Mouse (Mus musculus) cerebellum, adult 2 months (tissue): ENCODE measurements around the gene Dtx3l. TPM values are rescaled to one million over a fixed set of nuclear protein-coding genes. Genes with fewer than 3 reads are reported as not detected.
"Not testable (repeated sequence)": the region's sequence is repeated elsewhere in the genome, so short reads cannot be mapped to it uniquely, and the experiment has no call there.

Experiments
- DNase-seq, 2 experiments: peaks; one replicate each; pipeline ENCODE4 v3.0.0; 2021
- H3K27ac ChIP-seq: fragments of 200-500 bp; 2 replicates; pipeline ENCODE4 v1.5.1; 2012; ENCODE audit warnings: low read length, control low read depth, inconsistent platforms; ENCODE audit not compliant: insufficient read depth
- H3K27me3 ChIP-seq: fragments of 200-500 bp; 2 replicates; pipeline ENCODE4 v1.6.1; 2012; ENCODE audit warnings: inconsistent platforms, mild to moderate bottlenecking, low read length, moderate library complexity; ENCODE audit not compliant: control insufficient read depth, insufficient read depth
- H3K4me1 ChIP-seq: fragments of 200-500 bp; 2 replicates; pipeline ENCODE4 v1.6.1; 2011; ENCODE audit warnings: low read length; ENCODE audit not compliant: control insufficient read depth, insufficient read depth
- H3K4me3 ChIP-seq: fragments of 200-500 bp; replicated peaks from 2 replicates; pipeline ENCODE3; 2011; ENCODE audit warnings: mild to moderate bottlenecking, low read depth, low read length, control low read depth; ENCODE audit not compliant: insufficient read depth
- CTCF ChIP-seq: fragments of 200-500 bp; IDR thresholded peaks from 2 replicates; pipeline ENCODE4 v1.5.1; 2011; ENCODE audit warnings: low read depth, mild to moderate bottlenecking, control low read depth, low read length, moderate library complexity, borderline replicate concordance; ENCODE audit not compliant: insufficient read depth
- POLR2A ChIP-seq: fragments of 200-500 bp; IDR thresholded peaks from 2 replicates; pipeline ENCODE4 v1.6.1; 2011; ENCODE audit warnings: low read length, control low read depth, borderline replicate concordance; ENCODE audit not compliant: insufficient read depth
- WGBS: fragments of 180-500 bp; shearing (Covaris S2); methylation state at CpG from one replicate; pipeline ENCODE4 v1.1.7; 2018; 5-methylcytosine and 5-hydroxymethylcytosine counted together
- polyA plus RNA-seq: library from polyadenylated mRNA; depleted of rRNA; stranded (reverse); fragments of >200 nt; gene quantifications from 2 replicates; pipeline ENCODE4 v1.2.3, GENCODE M21; 2012

Dtx3l gene
- polyA plus RNA-seq, 1 experiment, result 2.5 TPM

DNA sequence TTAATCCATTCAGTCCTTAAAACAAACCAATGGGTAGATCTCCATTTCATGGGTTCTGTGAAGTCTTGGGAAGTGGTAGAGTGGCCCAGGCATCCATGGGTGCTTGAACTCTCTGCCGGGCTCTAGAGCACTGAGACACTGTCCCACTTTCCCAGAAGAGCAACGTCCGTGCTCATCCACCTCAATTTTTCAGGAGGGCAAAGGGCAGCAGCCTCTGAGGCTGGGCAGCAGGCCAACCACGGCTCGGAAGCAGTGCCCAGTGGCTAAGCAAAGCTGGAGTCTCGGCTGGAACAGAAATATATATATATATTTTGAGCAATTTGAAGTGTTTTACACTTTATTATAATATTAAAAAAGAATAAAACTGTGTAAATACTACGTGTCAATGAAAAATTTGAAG, 32.1 kb downstream of the Dtx3l start:
- no peak for DNase-seq
- 46% methylated on average over 7 of the region's 7 CpGs for WGBS
- no peak overlapping the region for H3K4me3 ChIP-seq
- H3K4me1 ChIP-seq, result no peaks in the 10 kb centered on the region
- TF ChIP-seq CTCF (no peak), POLR2A (no peak)
- no peaks in the 10 kb centered on the region for H3K27me3 ChIP-seq
- no peak overlapping the region for H3K27ac ChIP-seq

DNA sequence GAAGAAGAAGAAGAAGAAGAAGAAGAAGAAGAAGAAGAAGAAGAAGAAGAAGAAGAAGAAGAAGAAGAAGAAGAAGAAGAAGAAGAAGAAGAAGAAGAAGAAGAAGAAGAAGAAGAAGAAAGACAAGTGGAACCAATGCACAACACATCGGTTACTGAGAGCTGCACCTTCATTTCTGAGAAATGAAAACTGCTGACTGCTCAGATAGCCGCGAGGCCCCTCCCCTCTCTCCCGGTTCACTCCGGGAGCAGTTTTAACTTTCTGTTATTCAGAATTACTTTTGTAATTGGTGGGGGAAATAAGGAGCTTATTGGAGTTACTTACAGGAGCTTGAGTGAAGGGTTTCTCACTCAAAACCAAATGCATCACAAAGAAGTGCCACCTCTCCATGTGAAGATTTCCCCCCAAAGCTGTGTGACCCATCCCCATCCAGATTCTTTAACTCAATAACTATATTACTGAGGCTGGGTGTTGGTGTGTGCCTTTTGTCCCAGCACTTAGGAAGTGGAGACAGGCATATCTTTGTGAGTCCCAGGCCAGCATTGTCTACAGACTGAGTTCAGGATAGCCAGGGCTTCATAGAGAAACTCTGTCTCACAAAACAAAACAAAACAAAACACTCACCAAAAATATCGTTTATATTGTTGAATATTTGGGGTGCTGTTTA, 33.0 kb downstream of the Dtx3l start:
- TF ChIP-seq POLR2A (no peak), CTCF (no peak)
- no peak for DNase-seq
- WGBS, result 79% methylated on average over 6 of the region's 6 CpGs

DNA sequence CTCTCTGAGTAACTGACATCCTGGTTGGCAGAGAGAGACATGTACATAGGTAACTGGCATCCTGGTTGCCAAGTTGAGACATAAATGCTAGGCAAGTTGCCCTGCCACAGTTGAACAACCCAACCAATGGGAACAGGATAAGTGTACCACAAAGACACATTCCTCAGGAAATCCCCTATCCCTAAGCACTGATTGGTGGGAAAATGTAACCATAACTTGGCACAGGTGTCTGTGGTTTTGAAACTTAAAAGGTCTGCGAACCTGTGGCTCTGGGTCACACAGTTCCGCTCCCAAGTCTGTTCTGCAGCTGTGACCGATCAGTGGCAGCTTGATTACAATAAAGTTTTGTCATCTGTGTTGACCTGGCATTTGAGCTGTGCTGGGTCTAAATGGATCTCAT, 33.6 kb downstream of the Dtx3l start:
- DNase-seq, result no peak
- Histone ChIP-seq H3K4me3 (no peak overlapping the region), H3K4me1 (no peaks in the 10 kb centered on the region), H3K27ac (no peak overlapping the region), H3K27me3 (no peaks in the 10 kb centered on the region)
- TF ChIP-seq POLR2A (no peak), CTCF (no peak)
- WGBS, result 94% methylated on average over 3 of the region's 3 CpGs

More for the DNA sequence above, 33.0 kb downstream of the Dtx3l start:
- Histone ChIP-seq H3K4me1 (no peaks in the 10 kb centered on the region), H3K27me3 (no peaks in the 10 kb centered on the region), H3K4me3 (no peak overlapping the region), H3K27ac (no peak overlapping the region)

DNA sequence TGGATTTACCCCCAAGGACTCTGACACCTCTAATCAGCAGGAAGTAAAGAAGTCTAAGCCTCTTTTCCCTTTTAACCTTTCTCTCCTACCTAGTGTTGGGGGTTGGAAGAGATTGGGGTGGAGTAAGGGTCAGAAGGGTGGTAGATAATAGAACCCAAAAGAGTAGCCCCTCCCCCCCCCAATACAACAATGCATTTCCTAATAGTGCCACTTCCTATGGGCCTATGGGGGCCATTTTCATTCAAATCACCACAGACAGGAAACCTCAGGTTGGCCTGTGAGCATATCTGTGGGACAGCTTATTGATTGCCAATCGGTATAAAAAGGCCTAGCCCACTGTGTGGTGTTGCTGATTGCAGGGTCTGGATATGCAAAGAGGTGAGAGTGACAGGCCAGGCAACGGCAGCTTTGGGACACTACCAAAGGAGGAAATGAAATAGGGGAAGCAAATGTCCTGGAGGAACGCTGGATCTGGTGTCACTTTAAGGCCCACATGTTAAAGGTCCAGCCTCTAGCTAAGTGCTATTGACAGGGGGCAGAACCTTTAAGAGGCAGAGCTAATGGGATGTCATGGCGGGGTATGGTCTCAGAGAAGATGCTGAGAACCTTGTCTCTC, 34.7 kb downstream of the Dtx3l start:
- H3K27me3 ChIP-seq, result no peaks in the 10 kb centered on the region
- 90% methylated on average over 4 of the region's 4 CpGs for WGBS
- no peak overlapping the region for H3K27ac ChIP-seq
- DNase-seq, result no peak
- TF ChIP-seq CTCF (no peak), POLR2A (no peak)
- H3K4me1 ChIP-seq, result no peaks in the 10 kb centered on the region
- H3K4me3 ChIP-seq, result no peak overlapping the region

DNA sequence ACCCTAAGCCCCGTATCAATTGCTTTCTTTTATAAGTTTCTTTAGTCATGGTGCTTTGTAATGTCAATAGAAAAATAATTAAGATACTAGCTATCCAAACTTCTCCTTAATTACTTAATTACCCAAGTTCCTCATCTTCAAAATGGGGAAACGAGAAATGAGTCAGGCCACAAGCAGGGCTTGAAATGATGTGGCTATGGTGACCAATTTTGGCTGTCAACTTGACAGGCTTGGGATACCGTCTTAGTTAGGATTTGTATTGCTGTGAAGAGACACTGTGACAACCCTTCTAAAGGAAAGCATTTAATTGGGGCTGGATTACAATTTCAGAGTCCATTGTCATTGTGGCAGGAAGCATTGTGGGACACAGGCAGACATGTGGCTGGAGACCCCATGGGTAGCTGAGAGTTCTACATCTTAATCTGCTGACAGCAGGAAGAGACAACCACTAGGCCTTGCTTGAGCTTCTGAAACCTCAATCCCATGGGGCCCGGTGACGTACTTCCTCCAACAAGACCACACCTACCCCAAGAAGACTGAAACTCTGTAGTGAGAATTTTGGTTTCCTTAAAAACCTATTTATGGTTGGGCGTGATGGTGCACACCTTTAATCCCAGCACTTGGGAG, 35.8 kb downstream of the Dtx3l start:
- TF ChIP-seq POLR2A, result no peak
- TF ChIP-seq CTCF, result no peak
- H3K27me3 ChIP-seq, result no peaks in the 10 kb centered on the region
- no peaks in the 10 kb centered on the region for H3K4me1 ChIP-seq
- 60% methylated on average over 6 of the region's 6 CpGs for WGBS
- H3K4me3 ChIP-seq, result no peak overlapping the region
- DNase-seq, result no peak
- no peak overlapping the region for H3K27ac ChIP-seq

DNA sequence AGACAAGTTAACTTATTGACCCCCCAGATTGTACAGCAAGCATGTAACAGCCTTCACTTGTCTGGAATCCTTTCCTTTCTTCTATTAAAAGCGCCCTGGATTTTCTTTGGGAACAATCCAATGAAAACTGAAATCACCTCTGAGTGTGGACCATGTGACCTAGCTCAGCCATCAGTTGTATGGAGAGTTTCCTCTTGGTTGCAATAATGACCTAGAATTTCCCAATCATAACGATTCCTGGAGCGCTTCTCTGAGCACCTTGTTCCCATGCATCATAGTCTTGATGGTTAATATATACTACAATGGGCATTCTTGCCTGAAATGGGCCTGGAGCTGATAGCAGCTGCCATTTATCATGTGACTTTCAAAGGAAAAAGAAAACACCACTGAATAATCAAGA, 38.4 kb downstream of the Dtx3l start:
- no peak for DNase-seq
- no peak overlapping the region for H3K27ac ChIP-seq

DNA sequence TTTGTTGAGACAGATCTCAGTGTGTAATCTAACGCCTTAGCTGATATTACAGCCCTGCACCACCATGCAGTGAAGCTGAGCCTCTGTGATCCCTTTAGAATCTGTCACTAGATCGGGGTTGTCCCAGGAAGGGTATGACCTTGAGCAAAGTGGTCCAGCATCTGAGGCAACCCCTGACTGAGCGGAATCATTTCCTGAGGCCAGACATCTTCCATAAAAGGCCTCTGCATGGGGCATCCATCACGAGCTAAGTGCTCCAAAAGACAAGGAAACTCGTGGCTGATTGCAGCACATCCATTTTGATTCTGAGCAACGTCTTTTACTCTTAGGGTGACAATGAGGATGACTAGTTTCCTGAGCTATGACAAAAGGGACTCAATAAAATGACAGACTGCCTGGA, 44.0 kb downstream of the Dtx3l start:
- DNase-seq, result no peak
- no peak overlapping the region for H3K27ac ChIP-seq
- no peaks in the 10 kb centered on the region for H3K27me3 ChIP-seq
- WGBS, result 49% methylated on average over 6 of the region's 6 CpGs
- H3K4me3 ChIP-seq, result no peak overlapping the region
- TF ChIP-seq POLR2A (no peak), CTCF (no peak)
- H3K4me1 ChIP-seq, result no peaks in the 10 kb centered on the region

More for the DNA sequence above, 38.4 kb downstream of the Dtx3l start:
- no peak for TF ChIP-seq CTCF
- TF ChIP-seq POLR2A, result no peak
- H3K27me3 ChIP-seq, result no peaks in the 10 kb centered on the region
- H3K4me3 ChIP-seq, result no peak overlapping the region
- 89% methylated on average over 3 of the region's 3 CpGs for WGBS
- no peaks in the 10 kb centered on the region for H3K4me1 ChIP-seq

DNA sequence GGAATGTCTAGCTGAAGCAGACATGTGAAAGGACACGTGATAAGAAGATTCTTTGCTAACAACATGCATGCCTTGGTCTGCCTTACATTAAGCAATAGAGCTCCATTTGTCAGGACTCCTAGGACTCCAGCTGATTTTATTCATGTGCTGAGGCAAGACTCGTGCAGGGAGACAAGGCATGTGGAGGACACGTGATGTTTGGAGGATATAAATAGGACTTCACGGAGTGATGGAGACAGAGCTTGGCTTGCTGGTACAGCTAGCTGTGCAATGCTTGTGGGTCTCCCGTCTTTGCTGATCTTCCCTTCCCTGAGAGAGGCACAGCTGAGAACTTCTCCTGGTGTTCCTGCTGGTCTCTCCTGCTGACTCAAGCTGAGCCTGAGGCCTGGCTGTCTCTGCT, 47.3 kb downstream of the Dtx3l start:
- not testable (repeated sequence) for H3K27ac ChIP-seq, DNase-seq, H3K27me3 ChIP-seq, H3K4me1 ChIP-seq, H3K4me3 ChIP-seq
- 33% methylated on average over 5 of the region's 5 CpGs for WGBS
